Mouse (Mus musculus): ENCODE results near the gene Slc30a1. TPM values are rescaled to one million over a fixed set of nuclear protein-coding genes. Genes with fewer than 3 reads are reported as not detected.

Gene Slc30a1
- 6.7 and 7.3 TPM in 2 replicates for polyA plus RNA-seq (2012; rRNA removed)
- 3.2 and 3.6 TPM in 2 replicates for polyA plus RNA-seq (2014; fragmentation: Nextera tagmentation; extraction: Ambion mirVana)

DNA sequence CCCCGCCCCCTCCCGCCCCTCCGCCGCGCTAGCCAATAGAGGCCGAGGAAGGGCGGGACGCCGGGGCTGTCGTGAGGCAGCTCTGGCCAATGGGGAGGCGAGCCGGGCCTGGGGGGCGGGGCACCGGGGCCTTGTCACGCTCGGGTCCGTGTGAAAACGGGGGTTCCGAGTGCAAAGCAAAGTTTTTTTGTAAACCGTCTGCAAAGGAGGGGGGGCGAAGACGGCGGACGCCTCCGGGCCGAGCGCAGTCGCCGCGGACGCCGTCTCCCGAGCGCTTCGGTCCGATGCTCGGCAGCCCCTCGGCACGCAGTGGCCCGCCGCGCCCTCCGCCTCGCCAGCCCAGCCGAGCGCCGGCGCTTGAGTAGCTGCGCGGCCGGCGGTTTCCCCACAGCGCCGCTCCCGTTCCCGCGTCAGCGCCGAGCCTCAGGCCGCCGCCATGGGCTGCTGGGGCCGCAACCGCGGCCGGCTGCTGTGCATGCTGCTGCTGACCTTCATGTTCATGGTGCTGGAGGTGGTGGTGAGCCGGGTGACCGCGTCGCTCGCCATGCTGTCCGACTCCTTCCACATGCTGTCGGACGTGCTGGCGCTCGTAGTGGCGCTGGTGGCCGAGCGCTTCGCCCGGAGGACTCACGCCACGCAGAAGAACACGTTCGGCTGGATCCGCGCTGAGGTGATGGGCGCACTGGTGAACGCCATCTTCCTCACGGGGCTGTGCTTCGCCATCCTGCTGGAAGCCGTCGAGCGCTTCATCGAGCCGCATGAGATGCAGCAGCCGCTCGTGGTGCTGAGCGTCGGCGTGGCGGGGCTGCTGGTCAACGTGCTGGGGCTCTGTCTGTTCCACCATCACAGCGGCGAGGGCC lies at the start of gene Slc30a1:
Slc30a1 (plus strand) TSS at position 197 of the 860 bp plus-strand sequence.
- under 1% methylated on average over 61 of the region's 104 CpGs for WGBS
- Histone ChIP-seq H3K9me3 (ENCODE audit: control insufficient read depth, low read length) (no peaks in the 10 kb centered on the region), H3K27me3 (ENCODE audit: control insufficient read depth, insufficient read depth, low read length) (no peaks in the 10 kb centered on the region), H3K36me3 (ENCODE audit: control insufficient read depth, insufficient read depth, low read length) (peaks cover 16% of the 10 kb centered on the region), H3K4me2 (replicated peaks; ENCODE audit: low read depth, low read length, severe bottlenecking) (peak within 1 kb of the TSS; percentile 93), H3K9ac (ENCODE audit: low read depth, low read length, severe bottlenecking) (peak within 1 kb of the TSS; percentile 80), H3K27ac (replicated peaks; ENCODE audit: low read depth, low read length) (peak within 1 kb of the TSS; percentile 81), H3K4me1 (ENCODE audit: control insufficient read depth, insufficient read depth, low read length) (peaks cover 20% of the 10 kb centered on the region), H3K4me3 (replicated peaks; ENCODE audit: low read length) (peak within 1 kb of the TSS; percentile 88)
- DNase-seq (ENCODE audit: low spot score) (peak; percentile 92), ATAC-seq (ENCODE audit: low FRiP score, low read depth) (peak; percentile 99)
- TF ChIP-seq POLR2A (IDR thresholded peaks at IDR 0.05; ENCODE audit: borderline replicate concordance, extremely low read depth, insufficient read depth, insufficient read length), result 0 out of 2 replicates have a peak, but pooled peaks have one; percentile 40

DNA sequence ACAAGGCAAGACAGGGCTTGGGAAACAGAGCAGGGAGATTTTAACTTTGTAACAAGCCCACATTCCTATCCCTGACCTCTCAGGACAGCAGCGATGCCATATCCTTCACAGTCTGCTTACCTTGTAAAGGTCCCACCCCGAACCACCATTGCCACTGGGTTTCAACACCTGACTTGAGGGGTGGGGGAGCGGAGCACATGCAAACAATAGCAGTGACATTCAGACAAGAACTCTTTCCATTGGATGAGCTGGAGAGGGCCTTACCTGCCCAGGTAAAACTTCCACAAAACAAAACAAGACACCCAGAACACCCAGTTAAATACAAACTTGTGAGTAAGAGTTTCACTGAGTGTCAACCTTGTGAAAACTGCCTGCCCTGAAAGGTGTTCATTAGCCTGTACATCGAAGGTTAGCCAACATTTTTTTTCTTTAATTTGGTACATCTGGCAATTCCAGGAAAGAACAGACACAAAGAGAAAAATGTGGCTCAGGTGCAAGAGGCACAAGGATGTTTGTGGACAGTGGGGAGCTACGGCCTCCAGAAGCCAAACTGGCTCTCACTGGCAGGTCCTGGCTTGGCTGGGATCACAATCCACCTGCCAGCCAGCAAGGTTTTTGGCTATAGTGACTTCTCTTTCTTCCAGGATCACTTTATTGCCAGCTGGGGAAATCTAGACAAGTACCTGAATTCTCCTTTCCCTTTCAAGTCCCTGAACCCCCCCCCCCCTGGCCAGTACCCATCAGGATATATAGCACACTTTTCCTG lies 49.5 kb upstream of the Slc30a1 start:
- H3K27ac ChIP-seq (replicated peaks; ENCODE audit: low read depth, low read length), result no peak overlapping the region
- no peaks in the 10 kb centered on the region for H3K9me3 ChIP-seq (ENCODE audit: control insufficient read depth, low read length)
- H3K27me3 ChIP-seq (ENCODE audit: control insufficient read depth, insufficient read depth, low read length), result no peaks in the 10 kb centered on the region
- WGBS, result 71% methylated on average over 5 of the region's 5 CpGs
- no peak overlapping the region for H3K4me3 ChIP-seq (replicated peaks; ENCODE audit: low read length)
- H3K4me2 ChIP-seq (replicated peaks; ENCODE audit: low read depth, low read length, severe bottlenecking), result no peak overlapping the region
- no peaks in the 10 kb centered on the region for H3K36me3 ChIP-seq (ENCODE audit: control insufficient read depth, insufficient read depth, low read length)
- H3K9ac ChIP-seq (ENCODE audit: low read depth, low read length, severe bottlenecking), result no peak overlapping the region
- DNase-seq (ENCODE audit: low spot score) (no peak), ATAC-seq (ENCODE audit: low FRiP score, low read depth) (no peak)
- H3K4me1 ChIP-seq (ENCODE audit: control insufficient read depth, insufficient read depth, low read length), result no peaks in the 10 kb centered on the region
- TF ChIP-seq POLR2A (IDR thresholded peaks at IDR 0.05; ENCODE audit: borderline replicate concordance, extremely low read depth, insufficient read depth, insufficient read length), result no peak

- Histone ChIP-seq H3K36me3 (ENCODE audit: control insufficient read depth, insufficient read depth, low read length) (no peaks in the 10 kb centered on the region), H3K9ac (ENCODE audit: low read depth, low read length, severe bottlenecking) (no peak overlapping the region), H3K4me2 (replicated peaks; ENCODE audit: low read depth, low read length, severe bottlenecking) (no peak overlapping the region), H3K4me3 (replicated peaks; ENCODE audit: low read length) (no peak overlapping the region), H3K27ac (replicated peaks; ENCODE audit: low read depth, low read length) (no peak overlapping the region), H3K27me3 (ENCODE audit: control insufficient read depth, insufficient read depth, low read length) (no peaks in the 10 kb centered on the region), H3K4me1 (ENCODE audit: control insufficient read depth, insufficient read depth, low read length) (no peaks in the 10 kb centered on the region), H3K9me3 (ENCODE audit: control insufficient read depth, low read length) (no peaks in the 10 kb centered on the region)
- no peak for TF ChIP-seq POLR2A (IDR thresholded peaks at IDR 0.05; ENCODE audit: borderline replicate concordance, extremely low read depth, insufficient read depth, insufficient read length)
- DNase-seq (ENCODE audit: low spot score), result no peak
- no peak for ATAC-seq (ENCODE audit: low FRiP score, low read depth)
These were observed 48.4 kb upstream of the Slc30a1 start for GRCm38 (mm10) chr1:191858136-191858535.

DNA sequence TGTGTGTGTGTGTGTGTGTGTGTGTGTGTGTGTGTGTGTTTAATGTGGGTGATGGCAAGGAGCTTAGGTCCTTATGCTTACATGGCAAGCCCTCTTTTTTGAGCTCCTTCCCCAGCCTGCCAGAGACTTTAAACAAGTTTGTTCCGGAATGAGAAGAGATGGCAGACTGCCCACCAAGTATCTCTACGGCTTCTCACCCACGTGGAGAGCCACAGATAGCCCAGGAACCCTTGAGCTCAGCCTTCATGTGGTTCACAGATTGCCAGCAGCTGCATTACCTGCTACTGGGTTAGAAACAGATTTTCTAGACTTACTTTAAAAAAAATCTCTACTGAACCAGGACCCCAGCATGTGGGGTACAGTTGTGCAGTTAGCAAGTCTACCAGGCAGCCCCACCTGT lies 46.7 kb upstream of the Slc30a1 start:
- no peak overlapping the region for H3K4me3 ChIP-seq (replicated peaks; ENCODE audit: low read length)
- H3K4me2 ChIP-seq (replicated peaks; ENCODE audit: low read depth, low read length, severe bottlenecking), result no peak overlapping the region
- no peaks in the 10 kb centered on the region for H3K9me3 ChIP-seq (ENCODE audit: control insufficient read depth, low read length)
- WGBS, result 71% methylated on average over 3 of the region's 3 CpGs
- DNase-seq (ENCODE audit: low spot score), result no peak
- no peak overlapping the region for H3K9ac ChIP-seq (ENCODE audit: low read depth, low read length, severe bottlenecking)
- H3K27me3 ChIP-seq (ENCODE audit: control insufficient read depth, insufficient read depth, low read length), result no peaks in the 10 kb centered on the region
- no peak for TF ChIP-seq POLR2A (IDR thresholded peaks at IDR 0.05; ENCODE audit: borderline replicate concordance, extremely low read depth, insufficient read depth, insufficient read length)
- no peak for ATAC-seq (ENCODE audit: low FRiP score, low read depth)
- no peaks in the 10 kb centered on the region for H3K36me3 ChIP-seq (ENCODE audit: control insufficient read depth, insufficient read depth, low read length)
- no peak overlapping the region for H3K27ac ChIP-seq (replicated peaks; ENCODE audit: low read depth, low read length)
- H3K4me1 ChIP-seq (ENCODE audit: control insufficient read depth, insufficient read depth, low read length), result no peaks in the 10 kb centered on the region

GRCm38 (mm10) chr1:191861247-191861646 lies 45.3 kb upstream of the Slc30a1 start:
- DNase-seq (ENCODE audit: low spot score), result no peak

More at GRCm38 (mm10) chr1:191861247-191861646, 45.3 kb upstream of the Slc30a1 start:
- no peak for ATAC-seq (ENCODE audit: low FRiP score, low read depth)
- H3K9ac ChIP-seq (ENCODE audit: low read depth, low read length, severe bottlenecking), result no peak overlapping the region
- no peaks in the 10 kb centered on the region for H3K4me1 ChIP-seq (ENCODE audit: control insufficient read depth, insufficient read depth, low read length)
- WGBS, result 83% methylated on average over 5 of the region's 5 CpGs
- H3K36me3 ChIP-seq (ENCODE audit: control insufficient read depth, insufficient read depth, low read length), result no peaks in the 10 kb centered on the region
- no peaks in the 10 kb centered on the region for H3K27me3 ChIP-seq (ENCODE audit: control insufficient read depth, insufficient read depth, low read length)
- no peaks in the 10 kb centered on the region for H3K9me3 ChIP-seq (ENCODE audit: control insufficient read depth, low read length)
- H3K4me2 ChIP-seq (replicated peaks; ENCODE audit: low read depth, low read length, severe bottlenecking), result no peak overlapping the region
- no peak for TF ChIP-seq POLR2A (IDR thresholded peaks at IDR 0.05; ENCODE audit: borderline replicate concordance, extremely low read depth, insufficient read depth, insufficient read length)
- H3K4me3 ChIP-seq (replicated peaks; ENCODE audit: low read length), result no peak overlapping the region
- no peak overlapping the region for H3K27ac ChIP-seq (replicated peaks; ENCODE audit: low read depth, low read length)
